Mouse (Mus musculus): ENCODE measurements around the gene Cct4. TPM values are rescaled to one million over a fixed set of nuclear protein-coding genes. Genes with fewer than 3 reads are reported as not detected.

The Cct4 gene
- total RNA-seq, 1 experiment from 2014 or later: 154 TPM

- no peak for DNase-seq
Observed at GRCm38 (mm10) chr11:22982846-22983245, 7.5 kb upstream of the Cct4 start.

- no peak for DNase-seq
Observed at GRCm38 (mm10) chr11:22985510-22985909, 4.8 kb upstream of the Cct4 start.

- no peak for DNase-seq
Observed at GRCm38 (mm10) chr11:22987357-22987756, 3.0 kb upstream of the Cct4 start.

GRCm38 (mm10) chr11:22989786-22990185 lies 533 bp upstream of the Cct4 start:
- DNase-seq: no peak

GRCm38 (mm10) chr11:22991218-22991835 lies 1.0 kb downstream of the Cct4 start:
- DNase-seq: no peak

GRCm38 (mm10) chr11:22994271-22994670 lies 4.0 kb downstream of the Cct4 start:
- no peak for DNase-seq

- no peak for DNase-seq
Observed at GRCm38 (mm10) chr11:22995461-22995860, 5.1 kb downstream of the Cct4 start.

- no peak for DNase-seq
Observed at GRCm38 (mm10) chr11:22998308-22998707, 8.0 kb downstream of the Cct4 start.

- no peak for DNase-seq
Observed at GRCm38 (mm10) chr11:23005276-23005675, 15.0 kb downstream of the Cct4 start.

GRCm38 (mm10) chr11:23007166-23007480 lies 16.8 kb downstream of the Cct4 start:
- DNase-seq: no peak

GRCm38 (mm10) chr11:23007481-23008180 lies 17.3 kb downstream of the Cct4 start, which contains the start of gene Fam161a:
Gene Fam161a (plus strand): TSS chr11:23007531.
- peak; percentile 55 for DNase-seq

GRCm38 (mm10) chr11:23008181-23008823 lies 18.0 kb downstream of the Cct4 start:
- peak; percentile 87 for DNase-seq

- DNase-seq: no peak
Observed at GRCm38 (mm10) chr11:23008824-23009200, 18.5 kb downstream of the Cct4 start.

- DNase-seq: no peak
Observed at GRCm38 (mm10) chr11:23013096-23013495, 22.8 kb downstream of the Cct4 start.

GRCm38 (mm10) chr11:23013580-23014294 lies 23.4 kb downstream of the Cct4 start:
- no peak for DNase-seq

- DNase-seq: no peak
Observed at GRCm38 (mm10) chr11:23014996-23015395, 24.7 kb downstream of the Cct4 start.

- DNase-seq: no peak
Observed at GRCm38 (mm10) chr11:23017943-23018342, 27.6 kb downstream of the Cct4 start.

GRCm38 (mm10) chr11:23020116-23020770 lies 29.9 kb downstream of the Cct4 start:
- peak; percentile 5 for DNase-seq

- DNase-seq: no peak
Observed at GRCm38 (mm10) chr11:23020841-23021240, 30.5 kb downstream of the Cct4 start.

- DNase-seq: no peak
Observed at GRCm38 (mm10) chr11:23023155-23023554, 32.8 kb downstream of the Cct4 start.

- no peak for DNase-seq
Observed at GRCm38 (mm10) chr11:23024169-23024568, 33.9 kb downstream of the Cct4 start.

- no peak for DNase-seq
Observed at GRCm38 (mm10) chr11:23028957-23029356, 38.6 kb downstream of the Cct4 start.
